Mouse (Mus musculus) liver, embryonic 12.5 days (tissue): Measurements from ENCODE around the gene Ank2. TPM values are rescaled to one million over a fixed set of nuclear protein-coding genes. Genes with fewer than 3 reads are reported as not detected.
"Not testable (repeated sequence)": the region's sequence is repeated elsewhere in the genome, so short reads cannot be mapped to it uniquely, and the experiment has no call there.

Experiments used
- ATAC-seq: fragments of 200-750 bp; cut with Nextera tagmentation; 2 replicates; pipeline ENCODE4 v1.8.0; 2017; ENCODE audit warnings: moderate number of reproducible peaks, mild to moderate bottlenecking, moderate library complexity
- H3K27ac ChIP-seq: fragments of 300-500 bp; sonication (generic); 2 replicates; pipeline ENCODE4 v1.5.1; 2016; ENCODE audit warnings: mild to moderate bottlenecking
- H3K27me3 ChIP-seq: fragments of 300-500 bp; sonication (generic); replicated peaks from 2 replicates; pipeline ENCODE4 v1.6.1; 2016; ENCODE audit warnings: mild to moderate bottlenecking, moderate library complexity
- H3K36me3 ChIP-seq: fragments of 300-500 bp; sonication (generic); 2 replicates; pipeline ENCODE4 v1.6.1; 2016; ENCODE audit warnings: mild to moderate bottlenecking, moderate library complexity
- H3K4me1 ChIP-seq: fragments of 300-500 bp; sonication (generic); 2 replicates; pipeline ENCODE4 v1.6.1; 2016
- H3K4me2 ChIP-seq: fragments of 300-500 bp; sonication (generic); 2 replicates; pipeline ENCODE4 v1.6.1; 2016; ENCODE audit warnings: mild to moderate bottlenecking, moderate library complexity
- H3K4me3 ChIP-seq: fragments of 300-500 bp; sonication (generic); 2 replicates; pipeline ENCODE4 v1.5.1; 2016; ENCODE audit warnings: mild to moderate bottlenecking, moderate library complexity
- H3K9ac ChIP-seq: fragments of 300-500 bp; sonication (generic); 2 replicates; pipeline ENCODE4 v1.6.1; 2016; ENCODE audit warnings: mild to moderate bottlenecking, moderate library complexity
- H3K9me3 ChIP-seq: fragments of 300-500 bp; sonication (generic); replicated peaks from 2 replicates; pipeline ENCODE4 v1.6.1; 2016; ENCODE audit warnings: mild to moderate bottlenecking, moderate library complexity
- whole genome bisulfite sequencing: fragments of 180-500 bp; shearing (Covaris S2); methylation state at CpG from one replicate; pipeline ENCODE4 v1.1.7; 2016; ENCODE audit not compliant: insufficient replicate concordance; 5-methylcytosine and 5-hydroxymethylcytosine counted together
- polyA plus RNA-seq: library from polyadenylated mRNA; unstranded; fragments of >200 nt; fragmentation: Nextera tagmentation; extraction: Ambion mirVana; gene quantifications from 2 replicates; pipeline ENCODE4 v1.2.1, GENCODE M21; 2016

The Ank2 gene
- polyA plus RNA-seq, 1 experiment from 2014 or later: 9.0 TPM

DNA sequence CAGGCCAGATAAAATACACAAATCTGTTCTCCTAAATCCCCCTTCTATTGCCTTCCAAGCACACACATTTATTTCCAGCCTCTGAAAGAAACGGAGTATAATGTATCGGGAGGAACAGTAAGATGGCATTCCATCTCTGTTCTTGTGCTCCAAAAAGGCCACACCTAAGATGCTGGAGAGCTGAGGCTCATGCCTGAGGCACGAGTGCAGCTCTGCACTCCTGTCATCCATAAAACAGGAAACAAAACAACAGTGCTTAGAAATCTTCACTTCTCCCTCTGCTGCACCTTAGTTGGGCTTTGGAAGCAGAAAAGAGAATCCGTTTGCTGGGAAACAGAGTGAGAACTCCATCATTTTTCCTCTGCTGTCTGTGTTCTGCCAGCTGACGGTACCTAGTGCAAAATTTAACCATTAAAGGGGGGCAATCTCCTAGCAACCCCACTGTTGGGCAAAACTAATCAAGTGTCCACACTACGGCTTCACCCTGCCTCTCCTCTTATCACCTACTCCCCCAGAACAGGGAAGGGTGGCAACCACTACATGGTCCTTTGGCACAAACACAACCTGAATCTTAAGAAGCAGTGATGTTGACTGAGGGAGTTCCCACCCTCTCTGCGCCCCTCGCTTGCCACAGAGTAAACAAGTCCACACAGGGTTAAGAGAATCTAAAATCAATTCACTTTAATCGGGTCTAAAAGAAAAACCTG is 91.1 kb downstream of the Ank2 start:
- no peak overlapping the region for H3K27ac ChIP-seq
- 25% methylated on average over 9 of the region's 9 CpGs for WGBS

DNA sequence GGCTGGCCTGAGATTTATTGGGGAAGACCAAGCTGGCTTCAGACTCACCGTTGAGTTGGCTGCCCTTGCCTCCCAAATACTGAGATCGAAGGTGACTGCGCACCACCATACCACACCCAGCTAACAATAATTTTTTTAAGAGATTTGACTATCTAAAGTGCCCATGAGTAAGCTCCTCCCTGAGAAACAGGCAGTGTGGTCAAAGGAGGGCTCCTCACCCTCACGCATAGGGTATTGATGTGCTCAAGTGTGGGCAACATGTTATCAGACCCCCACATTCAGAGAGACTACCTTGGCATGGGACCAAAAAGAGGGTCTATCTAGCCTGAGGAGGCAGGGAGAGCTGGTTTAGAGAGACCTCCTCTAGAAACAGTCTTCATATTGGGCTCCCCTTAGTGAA is 92.3 kb downstream of the Ank2 start:
- no peak overlapping the region for H3K4me2 ChIP-seq
- peaks cover 15% of the 10 kb centered on the region; the same call in 1 of the 2 replicates for H3K27me3 ChIP-seq
- ATAC-seq: peak; percentile 58
- 66% methylated on average over 4 of the region's 4 CpGs for WGBS
- H3K27ac ChIP-seq: no peak overlapping the region
- H3K4me1 ChIP-seq: peaks cover 14% of the 10 kb centered on the region
- no peaks in the 10 kb centered on the region for H3K36me3 ChIP-seq
- no peaks in the 10 kb centered on the region for H3K9me3 ChIP-seq
- H3K9ac ChIP-seq: no peak overlapping the region
- no peak overlapping the region for H3K4me3 ChIP-seq

More for the DNA sequence above, 91.1 kb downstream of the Ank2 start:
- Histone ChIP-seq H3K27me3 (peaks cover 15% of the 10 kb centered on the region; the same call in 1 of the 2 replicates), H3K4me2 (peak overlapping the region; percentile 62), H3K36me3 (no peaks in the 10 kb centered on the region), H3K4me1 (peaks cover 14% of the 10 kb centered on the region), H3K9me3 (no peaks in the 10 kb centered on the region), H3K9ac (no peak overlapping the region), H3K4me3 (peak overlapping the region; percentile 43)
- ATAC-seq: no peak

DNA sequence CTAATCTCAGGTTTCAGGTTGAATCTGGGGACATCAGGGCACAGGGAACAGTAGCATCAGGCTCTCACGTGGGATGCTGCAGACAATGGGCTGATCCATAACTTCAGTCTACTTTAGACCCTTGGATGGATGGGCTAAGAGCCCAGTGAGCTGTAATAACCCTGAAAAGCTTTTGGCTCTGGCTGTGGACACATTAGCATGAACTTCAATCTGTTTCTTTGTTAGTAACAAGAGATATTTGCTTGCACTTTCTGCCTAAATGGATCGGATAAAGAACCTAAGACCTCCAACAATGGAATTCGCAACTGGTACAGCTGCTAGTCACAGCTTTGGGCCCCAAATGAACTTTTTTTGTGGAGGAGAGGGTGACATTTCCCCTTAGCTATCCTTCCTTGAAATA is 94.8 kb downstream of the Ank2 start:
- Histone ChIP-seq H3K4me1 (peaks cover 14% of the 10 kb centered on the region), H3K9me3 (no peaks in the 10 kb centered on the region), H3K4me2 (no peak overlapping the region), H3K27ac (no peak overlapping the region), H3K4me3 (no peak overlapping the region), H3K27me3 (peaks cover 15% of the 10 kb centered on the region; the same call in 1 of the 2 replicates), H3K36me3 (no peaks in the 10 kb centered on the region), H3K9ac (no peak overlapping the region)
- 52% methylated on average over 3 of the region's 3 CpGs for WGBS
- ATAC-seq: no peak

DNA sequence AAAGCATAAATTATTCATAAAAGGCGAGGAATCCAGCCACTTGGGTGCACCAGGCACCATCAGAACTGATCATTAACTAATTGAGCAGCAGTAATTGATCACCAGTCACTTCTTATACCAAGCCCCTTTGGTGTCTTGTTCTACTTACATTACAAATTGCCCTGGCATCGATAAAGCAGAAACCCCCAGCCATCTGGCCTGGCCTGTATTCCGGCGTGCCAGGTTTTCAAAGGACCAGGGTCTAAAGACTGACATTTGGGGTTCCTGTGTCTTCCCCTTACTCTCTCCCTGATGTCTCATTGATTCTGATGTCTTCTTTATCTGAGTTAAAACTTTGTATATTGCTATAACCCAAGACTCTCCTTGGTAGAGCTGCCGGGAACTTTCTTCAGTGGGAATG is 98.2 kb downstream of the Ank2 start:
- no peaks in the 10 kb centered on the region for H3K36me3 ChIP-seq
- 80% methylated on average over 5 of the region's 5 CpGs for WGBS
- no peak overlapping the region for H3K27ac ChIP-seq
- no peak overlapping the region for H3K9ac ChIP-seq
- no peak overlapping the region for H3K4me3 ChIP-seq
- no peaks in the 10 kb centered on the region for H3K27me3 ChIP-seq
- no peak overlapping the region for H3K4me2 ChIP-seq
- no peaks in the 10 kb centered on the region for H3K4me1 ChIP-seq
- no peaks in the 10 kb centered on the region for H3K9me3 ChIP-seq
- ATAC-seq: no peak

DNA sequence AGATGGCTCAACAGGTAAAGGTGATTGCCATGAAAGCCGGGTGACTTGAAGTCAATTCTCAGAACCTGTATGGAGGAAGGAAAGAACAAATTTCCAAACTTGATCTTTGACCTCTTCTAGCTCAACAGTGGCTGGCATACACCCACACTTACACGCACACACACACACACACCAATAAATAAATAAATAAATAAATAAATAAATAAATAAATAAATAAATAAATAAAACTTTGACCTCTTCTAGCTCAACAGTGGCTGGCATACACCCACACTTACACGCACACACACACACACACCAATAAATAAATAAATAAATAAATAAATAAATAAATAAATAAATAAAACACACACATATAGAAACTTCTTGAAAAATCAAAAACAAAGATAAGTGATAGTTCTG is 98.7 kb downstream of the Ank2 start:
- not testable (repeated sequence) for H3K4me1 ChIP-seq, H3K9ac ChIP-seq, H3K36me3 ChIP-seq, H3K4me2 ChIP-seq, ATAC-seq, H3K4me3 ChIP-seq, H3K27ac ChIP-seq, H3K9me3 ChIP-seq, H3K27me3 ChIP-seq
- WGBS: 76% methylated on average over 3 of the region's 3 CpGs

DNA sequence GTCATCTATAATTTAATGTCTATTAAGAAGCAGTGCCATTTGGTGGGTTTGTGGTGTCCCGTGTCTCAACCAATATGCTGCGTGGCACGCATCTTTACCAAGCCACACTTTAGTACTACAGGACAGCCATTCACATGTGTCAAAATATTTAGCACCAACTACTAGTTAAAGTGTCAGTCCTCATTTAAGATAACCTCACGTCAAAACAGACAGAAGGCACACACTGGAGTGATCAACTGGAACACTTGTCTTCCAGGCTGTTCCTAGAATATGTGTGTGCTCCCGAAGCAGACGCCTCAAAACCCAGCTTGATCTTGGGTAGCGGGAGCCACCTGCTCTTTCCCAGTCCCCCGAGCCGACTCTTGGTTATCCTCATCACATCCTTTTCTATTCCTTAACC is 101.4 kb downstream of the Ank2 start:
- H3K9ac ChIP-seq: no peak overlapping the region
- 84% methylated on average over 9 of the region's 9 CpGs for WGBS
- H3K4me1 ChIP-seq: no peaks in the 10 kb centered on the region
- no peaks in the 10 kb centered on the region for H3K9me3 ChIP-seq
- no peaks in the 10 kb centered on the region for H3K36me3 ChIP-seq
- H3K27ac ChIP-seq: no peak overlapping the region
- ATAC-seq: no peak
- no peaks in the 10 kb centered on the region for H3K27me3 ChIP-seq
- H3K4me2 ChIP-seq: no peak overlapping the region
- H3K4me3 ChIP-seq: no peak overlapping the region

DNA sequence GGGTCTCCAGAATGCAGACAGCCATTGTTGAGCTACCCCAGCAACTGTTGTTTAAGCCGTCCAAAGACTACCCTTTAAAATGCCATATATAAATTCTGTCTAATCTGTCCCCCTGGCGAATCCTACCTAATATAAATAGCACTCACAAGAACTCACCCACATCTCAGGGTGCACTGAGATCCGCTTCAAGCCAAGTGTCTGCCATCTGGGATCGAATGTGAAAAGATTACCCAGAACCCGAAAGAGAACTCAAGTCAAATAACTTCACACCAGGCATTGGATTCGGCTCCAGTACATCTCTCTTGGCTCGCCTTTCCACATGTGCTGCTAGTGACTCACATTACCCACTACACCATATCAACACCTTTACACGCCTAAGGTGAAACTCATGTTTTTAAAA is 103.9 kb downstream of the Ank2 start:
- Histone ChIP-seq H3K4me2 (no peak overlapping the region), H3K4me3 (no peak overlapping the region), H3K9ac (no peak overlapping the region), H3K27me3 (no peaks in the 10 kb centered on the region), H3K9me3 (no peaks in the 10 kb centered on the region), H3K4me1 (no peaks in the 10 kb centered on the region), H3K36me3 (no peaks in the 10 kb centered on the region), H3K27ac (no peak overlapping the region)
- WGBS: 67% methylated on average over 8 of the region's 8 CpGs
- no peak for ATAC-seq

DNA sequence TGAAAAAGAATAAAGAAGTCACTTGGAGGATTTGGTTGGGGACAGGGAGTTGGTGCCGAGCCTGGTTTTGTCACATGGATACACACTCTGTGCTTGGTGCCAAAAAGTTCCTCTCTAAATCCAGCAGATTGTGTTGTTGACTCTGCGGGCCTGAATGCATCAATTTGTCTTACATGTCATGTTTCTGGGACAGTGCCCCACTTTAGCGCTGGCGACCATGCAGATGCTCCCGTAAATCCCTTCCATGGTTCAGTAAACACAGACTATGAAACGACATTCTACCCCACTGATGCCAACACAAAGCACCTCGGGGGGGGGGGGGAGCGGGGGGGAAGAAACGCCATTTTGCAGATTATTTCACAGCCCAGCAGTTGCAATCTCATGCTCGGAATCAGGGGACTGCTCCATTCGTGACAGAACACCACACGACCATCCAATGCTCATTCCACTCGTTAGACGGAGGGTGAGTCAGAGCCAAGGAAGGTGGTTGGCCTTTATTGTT is 112.1 kb downstream of the Ank2 start:
- 72% methylated on average over 14 of the region's 14 CpGs for WGBS
- ATAC-seq: no peak

DNA sequence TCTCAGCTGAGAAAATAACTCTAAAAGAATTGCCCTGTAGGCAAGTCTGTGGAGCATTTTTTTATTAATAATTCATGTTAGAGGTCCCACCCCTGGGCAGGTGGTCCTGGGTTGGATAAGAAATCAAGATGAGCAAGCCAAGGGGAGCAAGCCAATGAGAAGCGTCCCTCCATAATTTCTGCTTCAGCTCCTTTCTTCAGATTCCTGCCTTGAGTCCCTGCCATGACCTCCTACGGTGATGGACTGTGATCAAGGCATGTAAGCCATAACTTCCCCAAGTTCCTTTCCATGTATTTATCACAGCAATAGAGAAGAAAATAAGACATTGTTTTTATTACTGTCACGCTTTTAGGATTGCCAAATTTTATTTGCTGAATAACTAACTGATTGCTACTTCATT is 115.9 kb downstream of the Ank2 start:
- no peak overlapping the region for H3K27ac ChIP-seq
- H3K9ac ChIP-seq: no peak overlapping the region
- WGBS: 77% methylated on average over 3 of the region's 3 CpGs
- no peaks in the 10 kb centered on the region for H3K27me3 ChIP-seq
- no peaks in the 10 kb centered on the region for H3K4me1 ChIP-seq
- H3K4me2 ChIP-seq: no peak overlapping the region
- no peak for ATAC-seq
- no peaks in the 10 kb centered on the region for H3K9me3 ChIP-seq
- no peaks in the 10 kb centered on the region for H3K36me3 ChIP-seq
- H3K4me3 ChIP-seq: no peak overlapping the region

More for the DNA sequence above, 112.1 kb downstream of the Ank2 start:
- Histone ChIP-seq H3K27me3 (no peaks in the 10 kb centered on the region), H3K4me1 (no peaks in the 10 kb centered on the region), H3K27ac (no peak overlapping the region), H3K36me3 (no peaks in the 10 kb centered on the region), H3K4me2 (no peak overlapping the region), H3K9me3 (no peaks in the 10 kb centered on the region), H3K4me3 (no peak overlapping the region), H3K9ac (no peak overlapping the region)

DNA sequence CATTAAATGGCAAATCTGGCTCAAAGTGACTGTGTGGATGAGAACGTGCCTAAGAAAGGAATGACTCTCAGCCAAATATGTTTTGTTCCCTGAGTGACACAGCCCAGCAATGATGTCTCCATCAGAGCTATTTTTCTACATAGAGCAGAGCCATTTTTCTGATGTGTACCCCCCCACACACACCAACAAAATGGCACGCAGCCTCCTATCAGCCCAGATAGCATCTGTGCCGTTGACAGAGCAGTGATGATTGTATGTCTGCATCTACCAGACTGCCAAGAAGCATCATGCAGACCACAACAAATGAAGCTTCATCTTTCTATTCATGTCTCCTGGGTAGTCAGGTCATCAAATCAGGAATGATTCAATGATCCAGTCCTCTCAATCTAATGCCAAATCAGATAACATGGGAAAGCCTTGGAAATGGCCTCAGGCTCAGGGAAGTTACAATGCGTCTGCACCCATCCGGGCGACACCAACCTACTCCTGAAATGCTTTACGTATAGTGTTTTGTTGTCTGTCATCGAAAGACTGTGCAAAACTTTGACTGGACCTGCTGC is 122.2 kb downstream of the Ank2 start:
- 73% methylated on average over 8 of the region's 8 CpGs for WGBS
- H3K4me3 ChIP-seq: no peak overlapping the region
- no peaks in the 10 kb centered on the region for H3K9me3 ChIP-seq
- no peak overlapping the region for H3K9ac ChIP-seq
- no peak overlapping the region for H3K4me2 ChIP-seq
- no peaks in the 10 kb centered on the region for H3K27me3 ChIP-seq
- no peaks in the 10 kb centered on the region for H3K4me1 ChIP-seq
- no peaks in the 10 kb centered on the region for H3K36me3 ChIP-seq
- no peak overlapping the region for H3K27ac ChIP-seq
- ATAC-seq: no peak

DNA sequence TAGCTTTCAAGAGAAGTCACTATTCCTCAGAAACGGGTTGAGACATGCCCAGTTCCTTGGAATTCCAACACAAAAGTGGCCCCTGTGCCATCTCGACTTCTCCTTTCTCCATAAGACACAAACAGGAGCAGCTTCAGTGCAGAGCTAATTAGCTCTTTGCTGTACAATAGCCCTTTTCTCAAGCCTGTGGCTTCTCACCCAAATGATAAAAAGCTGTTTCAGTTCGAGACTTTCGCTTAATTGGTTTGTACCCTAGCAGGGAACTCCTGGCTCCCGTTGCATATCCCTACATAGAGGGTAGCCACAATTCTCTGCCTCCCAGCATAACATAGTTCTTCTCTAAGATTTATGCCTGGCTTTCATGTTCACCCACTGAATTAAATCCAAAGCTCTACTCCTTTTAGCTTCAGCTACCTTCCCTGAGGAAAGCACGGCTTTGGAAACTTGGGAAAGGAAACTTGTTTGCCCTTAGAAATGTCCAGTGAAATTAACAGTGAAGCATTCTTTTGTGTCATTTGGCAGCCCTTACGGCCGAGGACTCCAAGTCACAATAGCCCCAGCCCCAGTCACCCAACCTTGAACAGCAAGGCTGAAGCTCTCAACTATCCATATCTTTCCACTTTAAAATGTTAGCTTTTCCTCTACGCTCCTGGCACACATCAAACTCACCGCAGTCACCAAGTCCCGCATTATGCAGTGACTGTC is 123.0 kb downstream of the Ank2 start:
- no peaks in the 10 kb centered on the region for H3K4me1 ChIP-seq
- H3K4me2 ChIP-seq: no peak overlapping the region
- H3K27ac ChIP-seq: no peak overlapping the region
- no peaks in the 10 kb centered on the region for H3K9me3 ChIP-seq
- ATAC-seq: no peak
- H3K4me3 ChIP-seq: no peak overlapping the region
- no peaks in the 10 kb centered on the region for H3K27me3 ChIP-seq
- WGBS: 64% methylated on average over 11 of the region's 11 CpGs
- H3K36me3 ChIP-seq: no peaks in the 10 kb centered on the region
- H3K9ac ChIP-seq: no peak overlapping the region

DNA sequence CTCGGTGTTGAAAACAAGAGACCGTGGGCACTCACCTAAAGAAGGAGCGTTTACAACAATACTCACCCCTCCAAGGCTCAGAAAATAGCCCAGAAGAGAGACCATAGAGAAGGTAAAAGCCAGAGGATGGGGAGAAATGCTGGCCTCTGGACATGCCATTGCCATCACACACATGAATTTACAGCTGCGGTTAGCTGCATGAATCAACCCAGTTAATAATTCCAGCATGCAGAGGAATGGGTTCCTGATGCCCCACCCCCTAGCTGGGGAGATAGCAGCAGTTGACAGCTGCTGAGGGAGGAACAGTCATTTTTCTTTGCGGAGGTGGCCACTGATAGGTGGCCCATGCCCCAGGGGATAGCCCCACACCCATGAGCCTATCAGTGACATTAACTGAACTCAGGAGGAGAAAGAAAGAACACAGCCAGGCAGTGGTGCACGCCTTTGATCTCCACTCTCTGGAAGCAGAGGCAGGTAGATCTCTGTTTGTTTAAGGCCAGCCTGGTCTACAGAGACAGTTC is 124.9 kb downstream of the Ank2 start:
- ATAC-seq: peak; percentile 59
- 72% methylated on average over 6 of the region's 6 CpGs for WGBS
- no peak overlapping the region for H3K4me3 ChIP-seq

More for the DNA sequence above, 124.9 kb downstream of the Ank2 start:
- H3K4me2 ChIP-seq: no peak overlapping the region
- no peak overlapping the region for H3K9ac ChIP-seq
- no peaks in the 10 kb centered on the region for H3K4me1 ChIP-seq
- no peaks in the 10 kb centered on the region for H3K9me3 ChIP-seq
- no peak overlapping the region for H3K27ac ChIP-seq
- no peaks in the 10 kb centered on the region for H3K27me3 ChIP-seq
- H3K36me3 ChIP-seq: no peaks in the 10 kb centered on the region
